In the genomic region with DNA sequence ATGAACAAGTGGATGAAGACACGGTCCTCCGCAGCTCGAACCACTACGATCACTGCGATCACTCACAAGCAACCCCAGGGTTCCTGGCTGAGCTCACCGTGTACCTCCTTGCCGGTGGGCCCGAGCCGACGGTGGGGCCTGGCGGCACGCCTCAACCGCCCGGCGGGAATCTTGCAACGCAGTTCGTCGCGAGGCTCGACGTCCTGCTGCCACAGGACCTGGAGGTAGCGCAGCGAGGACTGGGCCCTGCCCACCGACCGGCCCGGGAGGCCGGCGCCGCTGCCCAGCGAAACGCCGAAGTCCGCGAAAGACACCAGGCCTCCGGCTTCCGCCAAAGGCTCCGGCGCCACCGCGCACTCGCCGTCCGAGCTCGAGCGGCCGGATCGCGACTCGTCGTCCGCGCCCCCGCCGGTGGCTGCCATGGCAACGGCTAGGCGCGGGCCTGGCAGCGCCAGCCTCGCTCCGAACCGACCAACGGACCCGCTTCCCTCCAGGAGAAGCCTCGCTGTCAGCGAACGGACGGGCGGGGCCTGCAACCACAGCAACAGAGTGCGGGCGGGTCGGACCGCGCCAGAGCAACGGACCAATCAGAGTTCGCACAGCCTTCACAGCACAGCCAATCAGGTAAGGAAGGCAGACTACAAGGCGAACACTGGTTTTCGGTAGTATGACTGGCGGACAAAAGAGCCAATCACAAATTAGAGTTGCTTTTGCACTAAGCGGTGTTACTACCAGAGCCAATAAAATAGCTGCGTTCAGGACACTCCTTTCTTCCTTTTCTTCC, we compare ENCODE assay signal across 8 mouse cellular contexts. TPM values are rescaled to one million over a fixed set of nuclear protein-coding genes. Genes with fewer than 3 reads are reported as not detected.
A peak's percentile ranks its signal among the peaks of the same experiment; 100 is the strongest.
DNase-seq lines count a peak whose midpoint lies in the region; ATAC-seq and TF ChIP-seq lines count a peak whose summit lies in the region.

A gene (minus strand): TSS at position 518 of the 784 bp plus-strand sequence.

- TF ChIP-seq EP300 in liver, embryonic 14.5 days (IDR thresholded peaks at IDR 0.05; ENCODE audit: low read depth): no peak
- no peak for TF ChIP-seq EP300 in stomach, postnatal 0 days (optimal IDR thresholded peaks at IDR 0.05)

- H3K27ac ChIP-seq in forebrain, embryonic 10.5 days: peak within 1 kb of the TSS; percentile 86
- peak within 1 kb of the TSS; percentile 69 for H3K27ac ChIP-seq in heart, embryonic 15.5 days
- H3K27ac ChIP-seq in liver, embryonic 14.5 days: peak within 1 kb of the TSS; percentile 78
- H3K27ac ChIP-seq in neural tube, embryonic 11.5 days (ENCODE audit: low read depth, low read length): peak within 1 kb of the TSS; percentile 53; the same call in 1 of the 2 replicates
- peak within 1 kb of the TSS; percentile 88 for H3K27ac ChIP-seq in stomach, postnatal 0 days (replicated peaks)

- no peaks in the 10 kb centered on the region for H3K9me3 ChIP-seq in forebrain, embryonic 10.5 days
- H3K9me3 ChIP-seq in heart, embryonic 15.5 days (replicated peaks): no peaks in the 10 kb centered on the region
- no peaks in the 10 kb centered on the region for H3K9me3 ChIP-seq in liver, embryonic 14.5 days (ENCODE audit: control insufficient read depth, low read length)
- H3K9me3 ChIP-seq in neural tube, embryonic 11.5 days (ENCODE audit: control insufficient read depth, low read length): no peaks in the 10 kb centered on the region
- no peaks in the 10 kb centered on the region for H3K9me3 ChIP-seq in stomach, postnatal 0 days (ENCODE audit: control insufficient read depth, low read length)

- peak within 1 kb of the TSS; percentile 87 for H3K4me2 ChIP-seq in heart, embryonic 15.5 days
- H3K4me2 ChIP-seq in liver, embryonic 14.5 days (ENCODE audit: low read depth): peak within 1 kb of the TSS; percentile 87
- H3K4me2 ChIP-seq in neural tube, embryonic 11.5 days (ENCODE audit: low read depth): peak within 1 kb of the TSS; percentile 74
- H3K4me2 ChIP-seq in stomach, postnatal 0 days (replicated peaks; ENCODE audit: low read depth): peak within 1 kb of the TSS; percentile 84

- H3K4me1 ChIP-seq in forebrain, embryonic 10.5 days: peaks cover 44% of the 10 kb centered on the region
- H3K4me1 ChIP-seq in heart, embryonic 15.5 days (replicated peaks): peaks cover 17% of the 10 kb centered on the region
- peaks cover 49 to 50% of the 10 kb centered on the region in 2 experiments for H3K4me1 ChIP-seq in liver, embryonic 14.5 days (replicated peaks; ENCODE audit: control insufficient read depth in 2 of 2, insufficient read depth in 2 of 2, low read length in 1 of 2)
- peaks cover 4% of the 10 kb centered on the region; the same call in 1 of the 2 replicates for H3K4me1 ChIP-seq in neural tube, embryonic 11.5 days (ENCODE audit: control insufficient read depth, insufficient read depth, low read length)
- no peaks in the 10 kb centered on the region for H3K4me1 ChIP-seq in stomach, postnatal 0 days (replicated peaks; ENCODE audit: control insufficient read depth, insufficient read depth)

- no peaks in the 10 kb centered on the region for H3K27me3 ChIP-seq in forebrain, embryonic 10.5 days (ENCODE audit: poor library complexity, severe bottlenecking)
- no peaks in the 10 kb centered on the region for H3K27me3 ChIP-seq in heart, embryonic 15.5 days
- no peaks in the 10 kb centered on the region for H3K27me3 ChIP-seq in liver, embryonic 14.5 days (ENCODE audit: control insufficient read depth, insufficient read depth, low read length)
- no peaks in the 10 kb centered on the region for H3K27me3 ChIP-seq in neural tube, embryonic 11.5 days (ENCODE audit: control insufficient read depth, insufficient read depth, low read length)
- no peaks in the 10 kb centered on the region for H3K27me3 ChIP-seq in stomach, postnatal 0 days (ENCODE audit: control insufficient read depth, insufficient read depth, low read length)

- under 1% methylated on average over 80 of the region's 80 CpGs for WGBS in forebrain, embryonic 10.5 days
- under 1% methylated on average over 78 of the region's 80 CpGs for WGBS in heart, embryonic 15.5 days
- WGBS in liver, embryonic 14.5 days (ENCODE audit: insufficient replicate concordance): under 1% methylated on average over 80 of the region's 80 CpGs
- under 1% methylated on average over 72 of the region's 80 CpGs for WGBS in neural tube, embryonic 11.5 days
- WGBS in stomach, postnatal 0 days: under 1% methylated on average over 75 of the region's 80 CpGs

- peak within 1 kb of the TSS; percentile 76 for H3K9ac ChIP-seq in heart, embryonic 15.5 days
- peak within 1 kb of the TSS; percentile 94 for H3K9ac ChIP-seq in liver, embryonic 14.5 days (replicated peaks)
- H3K9ac ChIP-seq in neural tube, embryonic 11.5 days (ENCODE audit: low read length): peak within 1 kb of the TSS; percentile 89
- H3K9ac ChIP-seq in stomach, postnatal 0 days (ENCODE audit: low read length): peak within 1 kb of the TSS; percentile 83

- H3K36me3 ChIP-seq in forebrain, embryonic 10.5 days (replicated peaks): peaks cover 37% of the 10 kb centered on the region
- H3K36me3 ChIP-seq in heart, embryonic 15.5 days: peaks cover 31% of the 10 kb centered on the region
- H3K36me3 ChIP-seq in liver, embryonic 14.5 days (replicated peaks; ENCODE audit: control insufficient read depth, insufficient read depth, low read depth): peaks cover 35% of the 10 kb centered on the region
- peaks cover 4% of the 10 kb centered on the region for H3K36me3 ChIP-seq in neural tube, embryonic 11.5 days (ENCODE audit: control insufficient read depth, insufficient read depth, low read length)
- H3K36me3 ChIP-seq in stomach, postnatal 0 days (ENCODE audit: control insufficient read depth, insufficient read depth, low read length): peaks cover 13% of the 10 kb centered on the region

- DNase-seq in CD8-positive naive resting alpha-beta T cell, adult 2 months (ENCODE audit: low read depth in 2 of 2, low spot score in 2 of 2): peak; percentile 94
- DNase-seq in c-Kit-positive CD71-negative TER-119-negative erythroid progenitor cells, embryonic 14.5 days (ENCODE audit: low read depth): peak; percentile 96
- DNase-seq in forebrain, embryonic 10.5 days (ENCODE audit: extremely low spot score, low spot score): peak; percentile 97
- peak; percentile 98 to 100 for DNase-seq in kidney, postnatal 25 days
- DNase-seq in liver, embryonic 14.5 days (ENCODE audit: low read depth in 3 of 3, low spot score in 3 of 3): peak; percentile 100
- peak; percentile 96 for DNase-seq in neural tube, embryonic 11.5 days (ENCODE audit: low spot score)
- DNase-seq in stomach, postnatal 0 days (ENCODE audit: low spot score): peak; percentile 98

- ATAC-seq in heart, embryonic 15.5 days (replicated peaks; ENCODE audit: insufficient number of reproducible peaks, insufficient read depth, low FRiP score, low read depth): peak; percentile 99
- peak; percentile 95 for ATAC-seq in liver, embryonic 14.5 days (ENCODE audit: insufficient read depth)
- peak; percentile 100 for ATAC-seq in neural tube, embryonic 11.5 days (ENCODE audit: insufficient read depth, low FRiP score, low TSS enrichment)
- ATAC-seq in stomach, postnatal 0 days (ENCODE audit: low FRiP score, low TSS enrichment): peak; percentile 99

- peak within 1 kb of the TSS; percentile 82 for H3K4me3 ChIP-seq in forebrain, embryonic 10.5 days
- peak within 1 kb of the TSS; percentile 80 for H3K4me3 ChIP-seq in heart, embryonic 15.5 days
- H3K4me3 ChIP-seq in liver, embryonic 14.5 days (ENCODE audit: insufficient read depth in 1 of 2, low read depth in 2 of 2, low read length in 2 of 2): peak within 1 kb of the TSS; percentile 87 to 93
- peak within 1 kb of the TSS; percentile 89 for H3K4me3 ChIP-seq in neural tube, embryonic 11.5 days (ENCODE audit: low read depth, low read length)
- peak within 1 kb of the TSS; percentile 82 for H3K4me3 ChIP-seq in stomach, postnatal 0 days (ENCODE audit: low read depth, low read length)

- no peak for TF ChIP-seq CTCF in liver, embryonic 14.5 days (IDR thresholded peaks at IDR 0.05; ENCODE audit: low read depth)
- TF ChIP-seq CTCF in stomach, postnatal 0 days (IDR thresholded peaks at IDR 0.05; ENCODE audit: low read depth): no peak

RNA-seq across cellular contexts. Expression of the gene that starts here (rescaled TPM):
- 56.0 and 60.5 TPM in 2 replicates for polyA plus RNA-seq in forebrain, embryonic 10.5 days (2016; fragmentation: Nextera tagmentation; extraction: Ambion mirVana)
- 20.4 and 31.6 TPM in 2 replicates for polyA plus RNA-seq in heart, embryonic 15.5 days (2015; fragmentation: Nextera tagmentation; extraction: Ambion mirVana)
- polyA plus RNA-seq in liver, embryonic 14.5 days (2012; rRNA removed): 39.9 and 43.4 TPM in 2 replicates
- 37.7 and 48.3 TPM in 2 replicates for polyA plus RNA-seq in liver, embryonic 14.5 days (2014; fragmentation: Nextera tagmentation; extraction: Ambion mirVana)
- 59.5 and 65.6 TPM in 2 replicates for polyA plus RNA-seq in neural tube, embryonic 11.5 days (2014; fragmentation: Nextera tagmentation; extraction: Ambion mirVana)
- polyA plus RNA-seq in stomach, postnatal 0 days (2015; fragmentation: Nextera tagmentation; extraction: Ambion mirVana): 27.1 and 28.0 TPM in 2 replicates

Comparison
In these comparisons a context has a peak if more than half of its experiments do, and no peak if none do; other contexts are left out.
1. Peak in every context shown above with its lines: DNase-seq, ATAC-seq, H3K4me3 ChIP-seq and H3K27ac ChIP-seq.